Mouse (Mus musculus): ENCODE measurements around the gene Jam3.

GRCm38 (mm10) chr9:27172839-27173238 is 17.6 kb upstream of the Jam3 start:
- TF ChIP-seq POLR2A (IDR thresholded peaks at IDR 0.05; ENCODE audit: extremely low read depth, insufficient read depth, low read length) (no peak), CTCF (IDR thresholded peaks at IDR 0.05; ENCODE audit: extremely low read depth, insufficient read depth, low read length) (no peak)

Data from cortical plate, adult 2 months (tissue).